Mouse (Mus musculus): ENCODE measurements around the gene Mib2. TPM values are rescaled to one million over a fixed set of nuclear protein-coding genes. Genes with fewer than 3 reads are reported as not detected.
A peak's percentile ranks its signal among the peaks of the same experiment; 100 is the strongest.
"Not testable (repeated sequence)": the region's sequence is repeated elsewhere in the genome, so short reads cannot be mapped to it uniquely, and the experiment has no call there.

Gene Mib2
- total and polyA plus RNA-seq, 3 experiments = 19.0 to 66.5 (median 23.6) TPM

GRCm38 (mm10) chr4:155672082-155672481 lies 3.1 kb upstream of the Mib2 start:
- no peak overlapping the region for H3K4me2 ChIP-seq (ENCODE audit: insufficient read depth, low read depth, poor library complexity, severe bottlenecking)
- H3K36me3 ChIP-seq (replicated peaks in 1 of 2; ENCODE audit: control insufficient read depth in 1 of 2, insufficient read depth in 1 of 2, low read length in 1 of 2) = peaks cover 10 to 16% of the 10 kb centered on the region in 2 experiments
- no peaks in the 10 kb centered on the region for H3K27me3 ChIP-seq (replicated peaks)
- dilution Hi-C loops (cut with MboI; ENCODE audit: extremely low pct_ligation_motif_present, extremely low pct_unique_long_range_greater_than_20kb, low sequenced_read_pairs) = no loop called here
- H3K4me3 ChIP-seq (replicated peaks in 1 of 3; ENCODE audit: low read depth in 2 of 3, low read length in 2 of 3, poor library complexity in 1 of 3) = no peak overlapping the region
- peaks cover 3 to 8% of the 10 kb centered on the region in 2 experiments for H3K4me1 ChIP-seq (ENCODE audit: control insufficient read depth in 1 of 2, insufficient read depth in 2 of 2)
- in situ Hi-C loops (cut with MboI; ENCODE audit: low pct_ligation_motif_present, low pct_unique_long_range_greater_than_20kb, low sequenced_read_pairs) = no loop called here
- TF ChIP-seq ZNF384 (IDR thresholded peaks at IDR 0.05; ENCODE audit: low read depth, low read length) (peak; percentile 69), NELFE (IDR thresholded peaks at IDR 0.05; ENCODE audit: low read depth, low read length) (no peak)
- no peak overlapping the region for H3K27ac ChIP-seq (ENCODE audit: insufficient read depth, low read depth)
- H3K9me3 ChIP-seq (replicated peaks; ENCODE audit: low read length) = no peaks in the 10 kb centered on the region
- no peak overlapping the region for H3K9ac ChIP-seq (ENCODE audit: insufficient read depth, low read depth)
- DNase-seq (ENCODE audit: extremely low read depth) = no peak
- H3K79me2 ChIP-seq (replicated peaks; ENCODE audit: control insufficient read depth, extremely low read depth, insufficient read depth, poor library complexity, severe bottlenecking) = no peaks in the 10 kb centered on the region

DNA sequence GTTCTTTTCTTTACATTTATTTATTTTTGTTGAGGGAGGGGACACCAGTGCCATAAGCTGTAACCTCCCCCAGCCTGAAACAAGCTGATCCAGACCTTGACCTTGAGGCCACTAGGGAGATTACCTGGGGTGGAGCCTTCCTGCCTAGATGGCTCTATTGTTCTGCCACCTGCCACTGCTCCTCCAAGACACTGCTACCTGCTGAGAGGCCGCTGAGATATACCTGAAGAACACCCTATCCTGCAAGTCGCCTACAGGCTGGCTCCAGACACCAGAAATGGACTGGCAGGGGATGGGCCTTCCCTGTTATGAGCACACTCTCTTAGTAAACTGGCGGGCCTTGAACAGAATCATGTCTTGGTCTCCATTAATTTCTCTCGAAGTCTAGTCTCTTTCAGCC lies 1.2 kb upstream of the Mib2 start:
- H3K4me2 ChIP-seq (ENCODE audit: insufficient read depth, low read depth, poor library complexity, severe bottlenecking); H3K79me2 ChIP-seq (replicated peaks; ENCODE audit: control insufficient read depth, extremely low read depth, insufficient read depth, poor library complexity, severe bottlenecking); dilution Hi-C loops (cut with MboI; ENCODE audit: extremely low pct_ligation_motif_present, extremely low pct_unique_long_range_greater_than_20kb, low sequenced_read_pairs); H3K4me3 ChIP-seq (replicated peaks in 1 of 3; ENCODE audit: low read depth in 2 of 3, low read length in 2 of 3, poor library complexity in 1 of 3); H3K9me3 ChIP-seq (replicated peaks; ENCODE audit: low read length); in situ Hi-C loops (cut with MboI; ENCODE audit: low pct_ligation_motif_present, low pct_unique_long_range_greater_than_20kb, low sequenced_read_pairs); H3K27ac ChIP-seq (ENCODE audit: insufficient read depth, low read depth); DNase-seq (ENCODE audit: extremely low read depth); H3K9ac ChIP-seq (ENCODE audit: insufficient read depth, low read depth); H3K27me3 ChIP-seq (replicated peaks): not testable (repeated sequence)
- Histone ChIP-seq H3K36me3 (replicated peaks in 1 of 2; ENCODE audit: control insufficient read depth in 1 of 2, insufficient read depth in 1 of 2, low read length in 1 of 2) (peaks cover 10 to 24% of the 10 kb centered on the region in 2 experiments), H3K4me1 (ENCODE audit: control insufficient read depth in 1 of 2, insufficient read depth in 2 of 2) (peaks cover 3 to 19% of the 10 kb centered on the region in 2 experiments)

- Histone ChIP-seq H3K36me3 (replicated peaks in 1 of 2; ENCODE audit: control insufficient read depth in 1 of 2, insufficient read depth in 1 of 2, low read length in 1 of 2) (peaks cover 16 to 28% of the 10 kb centered on the region in 2 experiments), H3K79me2 (replicated peaks; ENCODE audit: control insufficient read depth, extremely low read depth, insufficient read depth, poor library complexity, severe bottlenecking) (no peaks in the 10 kb centered on the region), H3K9ac (ENCODE audit: insufficient read depth, low read depth) (0 out of 2 replicates have a peak overlapping the region, but pooled peaks have one; percentile 25), H3K4me2 (ENCODE audit: insufficient read depth, low read depth, poor library complexity, severe bottlenecking) (peak overlapping the region; percentile 69), H3K4me1 (ENCODE audit: control insufficient read depth in 1 of 2, insufficient read depth in 2 of 2) (peaks cover 3 to 25% of the 10 kb centered on the region in 2 experiments), H3K9me3 (replicated peaks; ENCODE audit: low read length) (no peaks in the 10 kb centered on the region), H3K27me3 (replicated peaks) (no peaks in the 10 kb centered on the region), H3K27ac (ENCODE audit: insufficient read depth, low read depth) (no peak overlapping the region), H3K4me3 (replicated peaks in 1 of 3; ENCODE audit: low read depth in 2 of 3, low read length in 2 of 3, poor library complexity in 1 of 3) (peak overlapping the region; percentile 85 to 94 (median 93))
- in situ Hi-C loops (cut with MboI; ENCODE audit: low pct_ligation_motif_present, low pct_unique_long_range_greater_than_20kb, low sequenced_read_pairs) = no loop called here
- dilution Hi-C loops (cut with MboI; ENCODE audit: extremely low pct_ligation_motif_present, extremely low pct_unique_long_range_greater_than_20kb, low sequenced_read_pairs) = no loop called here
- no peak for DNase-seq (ENCODE audit: extremely low read depth)
- TF ChIP-seq ZKSCAN1 (IDR thresholded peaks at IDR 0.05; ENCODE audit: borderline replicate concordance, low read depth, low read length) (no peak), ZNF384 (IDR thresholded peaks at IDR 0.05; ENCODE audit: low read depth, low read length) (peak; percentile 20; the same call in 1 of the 2 replicates), ETS1 (conservative IDR thresholded peaks at IDR 0.05; ENCODE audit: low read depth, low read length) (0 out of 2 replicates have a peak, but pooled peaks have one; percentile 4)
These were observed 639 bp upstream of the Mib2 start for GRCm38 (mm10) chr4:155669598-155670075.

DNA sequence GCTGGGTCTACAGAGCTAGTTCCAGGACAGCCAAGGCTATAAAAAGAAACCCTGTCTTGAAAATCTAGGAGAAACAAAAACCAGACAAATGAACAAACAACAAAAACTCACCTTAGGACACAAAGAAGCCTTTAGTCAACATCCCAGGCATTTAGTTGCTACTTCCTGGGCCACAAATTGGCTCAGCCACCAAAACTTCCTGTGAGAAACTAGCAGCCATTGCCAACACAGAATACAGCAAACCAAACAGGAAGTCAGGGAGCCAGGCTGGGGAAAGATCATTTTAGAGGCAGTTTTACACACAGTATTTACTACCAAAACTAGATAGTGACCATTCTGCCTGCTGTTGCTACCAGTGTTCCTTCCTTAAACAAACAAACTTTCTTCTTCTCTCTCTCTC lies 2.1 kb downstream of the Mib2 start:
- Histone ChIP-seq H3K79me2 (replicated peaks; ENCODE audit: control insufficient read depth, extremely low read depth, insufficient read depth, poor library complexity, severe bottlenecking) (no peaks in the 10 kb centered on the region), H3K27ac (ENCODE audit: insufficient read depth, low read depth) (no peak overlapping the region), H3K9ac (ENCODE audit: insufficient read depth, low read depth) (no peak overlapping the region; the same call in 1 of the 2 replicates), H3K4me2 (ENCODE audit: insufficient read depth, low read depth, poor library complexity, severe bottlenecking) (no peak overlapping the region), H3K9me3 (replicated peaks; ENCODE audit: low read length) (no peaks in the 10 kb centered on the region), H3K4me1 (ENCODE audit: control insufficient read depth in 1 of 2, insufficient read depth in 2 of 2) (peaks cover 3 to 25% of the 10 kb centered on the region in 2 experiments), H3K4me3 (replicated peaks in 1 of 3; ENCODE audit: low read depth in 2 of 3, low read length in 2 of 3, poor library complexity in 1 of 3) (peak overlapping the region in 1 of 3 experiments; percentile 21), H3K36me3 (replicated peaks in 1 of 2; ENCODE audit: control insufficient read depth in 1 of 2, insufficient read depth in 1 of 2, low read length in 1 of 2) (peaks cover 27 to 46% of the 10 kb centered on the region in 2 experiments), H3K27me3 (replicated peaks) (no peaks in the 10 kb centered on the region)
- no peak for TF ChIP-seq PAX5 (IDR thresholded peaks at IDR 0.05; ENCODE audit: low read length)
- peak; percentile 50; the same call in 1 of the 2 replicates for TF ChIP-seq ELF1 (IDR thresholded peaks at IDR 0.05; ENCODE audit: low read depth, low read length)
- TF ChIP-seq TCF12 (IDR thresholded peaks at IDR 0.05; ENCODE audit: low read depth, low read length) = no peak
- TF ChIP-seq NELFE (IDR thresholded peaks at IDR 0.05; ENCODE audit: low read depth, low read length) = no peak
- no peak for DNase-seq (ENCODE audit: extremely low read depth)
- dilution Hi-C loops (cut with MboI; ENCODE audit: extremely low pct_ligation_motif_present, extremely low pct_unique_long_range_greater_than_20kb, low sequenced_read_pairs) (no loop called here), in situ Hi-C loops (cut with MboI; ENCODE audit: low pct_ligation_motif_present, low pct_unique_long_range_greater_than_20kb, low sequenced_read_pairs) (no loop called here)

Measured in CH12.LX (cell line).